6 mouse cellular contexts compared by ENCODE assay signal in the genomic region with DNA sequence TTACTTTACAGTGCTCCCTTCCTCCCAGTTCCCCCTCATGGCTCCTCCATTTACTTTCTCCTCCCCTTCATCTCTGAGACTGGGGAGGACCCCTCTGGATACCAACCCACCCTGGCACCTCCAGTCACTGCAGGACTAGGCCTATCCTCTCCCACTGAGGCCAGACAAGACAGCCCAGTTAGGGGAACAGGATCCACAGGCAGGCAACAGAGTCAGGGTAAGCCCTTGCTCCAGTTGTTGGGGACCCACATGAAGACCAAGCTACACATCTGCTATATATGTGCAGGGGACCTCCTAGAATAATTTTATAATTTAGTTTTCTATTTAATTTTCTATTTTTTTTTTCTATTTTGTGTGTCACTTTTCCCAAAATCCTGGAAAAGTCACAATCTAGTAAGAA. TPM values are rescaled to one million over a fixed set of nuclear protein-coding genes. Genes with fewer than 3 reads are reported as not detected.
DNase-seq lines count a peak whose midpoint lies in the region; ATAC-seq and TF ChIP-seq lines count a peak whose summit lies in the region.
"Not testable (repeated sequence)": the region's sequence is repeated elsewhere in the genome, so short reads cannot be mapped to it uniquely, and the experiment has no call there.

No protein-coding gene starts in this region.

- not testable (repeated sequence) for ATAC-seq in heart, embryonic 13.5 days (ENCODE audit: extremely low read depth, insufficient number of reproducible peaks, low FRiP score, low TSS enrichment); heart, embryonic 16.5 days (replicated peaks; ENCODE audit: extremely low read depth, insufficient read depth, low FRiP score); lung, embryonic 16.5 days (ENCODE audit: low read depth)
- 0 out of 2 replicates have a peak, but pooled peaks have one; percentile 30 for ATAC-seq in limb, embryonic 14.5 days (ENCODE audit: low FRiP score, low read depth)

- H3K4me1 ChIP-seq in heart, embryonic 10.5 days; limb, embryonic 14.5 days (ENCODE audit: control insufficient read depth, insufficient read depth, low read length): not testable (repeated sequence)
- peaks cover 49% of the 10 kb centered on the region for H3K4me1 ChIP-seq in heart, embryonic 13.5 days
- H3K4me1 ChIP-seq in heart, embryonic 16.5 days (ENCODE audit: control insufficient read depth, insufficient read depth, low read length): peaks cover 20% of the 10 kb centered on the region
- H3K4me1 ChIP-seq in lung, embryonic 16.5 days (replicated peaks; ENCODE audit: control insufficient read depth, insufficient read depth, low read length): peaks cover 11% of the 10 kb centered on the region; the same call in 1 of the 2 replicates

- not testable (repeated sequence) for TF ChIP-seq CTCF in gastrocnemius, adult 2 months (IDR thresholded peaks at IDR 0.05)

- TF ChIP-seq POLR2A in limb, embryonic 14.5 days (IDR thresholded peaks at IDR 0.05; ENCODE audit: borderline replicate concordance, extremely low read depth, insufficient read depth, insufficient read length): not testable (repeated sequence)

- H3K9ac ChIP-seq in heart, embryonic 13.5 days; heart, embryonic 16.5 days (ENCODE audit: low read length); limb, embryonic 14.5 days (ENCODE audit: low read depth, low read length, severe bottlenecking); lung, embryonic 16.5 days (ENCODE audit: low read length): not testable (repeated sequence)

- intact Hi-C loops in gastrocnemius, adult 2 months (cut with DNase I): not testable (repeated sequence)

- H3K9me3 ChIP-seq in heart, embryonic 10.5 days; heart, embryonic 13.5 days; heart, embryonic 16.5 days (replicated peaks; ENCODE audit: control insufficient read depth, low read length); limb, embryonic 14.5 days (ENCODE audit: control insufficient read depth, low read length); lung, embryonic 16.5 days (ENCODE audit: control insufficient read depth, low read length): not testable (repeated sequence)

- H3K4me2 ChIP-seq in heart, embryonic 13.5 days: peak overlapping the region; percentile 31
- not testable (repeated sequence) for H3K4me2 ChIP-seq in heart, embryonic 16.5 days (ENCODE audit: low read depth, low read length); limb, embryonic 14.5 days (replicated peaks; ENCODE audit: low read depth, low read length, severe bottlenecking); lung, embryonic 16.5 days (ENCODE audit: low read depth, low read length)

- peak overlapping the region; percentile 75 for H3K27ac ChIP-seq in gastrocnemius, adult 2 months
- H3K27ac ChIP-seq in heart, embryonic 10.5 days: peak overlapping the region; percentile 56; the same call in 1 of the 2 replicates
- peak overlapping the region; percentile 84 for H3K27ac ChIP-seq in heart, embryonic 13.5 days (replicated peaks)
- H3K27ac ChIP-seq in heart, embryonic 16.5 days (ENCODE audit: low read length): peak overlapping the region; percentile 83
- H3K27ac ChIP-seq in limb, embryonic 14.5 days (replicated peaks; ENCODE audit: low read depth, low read length): not testable (repeated sequence)
- 0 out of 2 replicates have a peak overlapping the region, but pooled peaks have one; percentile 13 for H3K27ac ChIP-seq in lung, embryonic 16.5 days (ENCODE audit: low read length)

- not testable (repeated sequence) for H3K27me3 ChIP-seq in heart, embryonic 10.5 days (ENCODE audit: insufficient read depth, poor library complexity, severe bottlenecking); heart, embryonic 13.5 days (replicated peaks); heart, embryonic 16.5 days (ENCODE audit: control insufficient read depth, insufficient read depth, low read length); limb, embryonic 14.5 days (ENCODE audit: control insufficient read depth, insufficient read depth, low read length); lung, embryonic 16.5 days (ENCODE audit: control insufficient read depth, insufficient read depth, low read depth, low read length)

- not testable (repeated sequence) for H3K36me3 ChIP-seq in heart, embryonic 10.5 days; heart, embryonic 13.5 days; heart, embryonic 16.5 days (ENCODE audit: control insufficient read depth, insufficient read depth); limb, embryonic 14.5 days (ENCODE audit: control insufficient read depth, insufficient read depth, low read length); lung, embryonic 16.5 days (ENCODE audit: control insufficient read depth, insufficient read depth, low read length)

- H3K4me3 ChIP-seq in gastrocnemius, adult 2 months; heart, embryonic 10.5 days; heart, embryonic 13.5 days; heart, embryonic 16.5 days (ENCODE audit: low read length); limb, embryonic 14.5 days (replicated peaks; ENCODE audit: low read length); lung, embryonic 16.5 days (ENCODE audit: low read length): not testable (repeated sequence)

- DNase-seq in gastrocnemius, adult 2 months; limb, embryonic 14.5 days (ENCODE audit: low spot score): not testable (repeated sequence)
- peak; percentile 39 for DNase-seq in heart, embryonic 10.5 days (ENCODE audit: low spot score)

RNA-seq across cellular contexts. Expression of gene Pik3ca, which starts 31.9 kb away (rescaled TPM):
- total RNA-seq in gastrocnemius, adult 2 months (2021): 10 to 100 TPM; 40.1 to 63.3 TPM
- 4.7 and 6.1 TPM in 2 replicates for polyA plus RNA-seq in heart, embryonic 10.5 days (2016; fragmentation: Nextera tagmentation; extraction: Ambion mirVana)
- 5.2 and 7.4 TPM in 2 replicates for polyA plus RNA-seq in heart, embryonic 13.5 days (2015; fragmentation: Nextera tagmentation; extraction: Ambion mirVana)
- polyA plus RNA-seq in heart, embryonic 16.5 days (2015; fragmentation: Nextera tagmentation; extraction: Ambion mirVana): 6.6 and 7.8 TPM in 2 replicates
- polyA plus RNA-seq in limb, embryonic 14.5 days (2012; rRNA removed): 17.1 and 20.7 TPM in 2 replicates
- polyA plus RNA-seq in limb, embryonic 14.5 days (2014; fragmentation: Nextera tagmentation; extraction: Ambion mirVana): 17.0 and 21.8 TPM in 2 replicates
- 9.7 and 10.2 TPM in 2 replicates for polyA plus RNA-seq in lung, embryonic 16.5 days (2015; fragmentation: Nextera tagmentation; extraction: Ambion mirVana)
